Mouse (Mus musculus): ENCODE results near the gene Spata2l. TPM values are rescaled to one million over a fixed set of nuclear protein-coding genes. Genes with fewer than 3 reads are reported as not detected.
"Not testable (repeated sequence)": the region's sequence is repeated elsewhere in the genome, so short reads cannot be mapped to it uniquely, and the experiment has no call there.

Gene Spata2l
- polyA plus RNA-seq, 1 experiment from 2014 or later = 1.2 TPM

- Histone ChIP-seq H3K4me2 (peak within 1 kb of the TSS; percentile 87), H3K4me3 (replicated peaks) (peak within 1 kb of the TSS; percentile 71), H3K36me3 (peaks cover 26% of the 10 kb centered on the region; the same call in 1 of the 2 replicates), H3K9ac (peak within 1 kb of the TSS; percentile 79), H3K9me3 (replicated peaks) (no peaks in the 10 kb centered on the region), H3K27ac (peak within 1 kb of the TSS; percentile 79), H3K27me3 (no peaks in the 10 kb centered on the region), H3K4me1 (replicated peaks) (peaks cover 19% of the 10 kb centered on the region)
- 2% methylated on average over 59 of the region's 59 CpGs for WGBS (ENCODE audit: insufficient replicate concordance)
- peak; percentile 88 for ATAC-seq (ENCODE audit: low read depth)
- peak; percentile 89 for DNase-seq
These were observed 11.5 kb downstream of the Spata2l start, which contains the start of gene Cdk10 for GRCm38 (mm10) chr8:123224278-123225266. TSS of gene Cdk10 (plus strand) at chr8:123224842.

- WGBS (ENCODE audit: insufficient replicate concordance) = 46% methylated on average over 1 of the region's 1 CpGs
- DNase-seq = no peak
These were observed 15.1 kb downstream of the Spata2l start for GRCm38 (mm10) chr8:123220917-123221316.

GRCm38 (mm10) chr8:123215430-123215829 lies 20.6 kb downstream of the Spata2l start:
- Histone ChIP-seq H3K4me3 (replicated peaks) (no peak overlapping the region), H3K36me3 (peaks cover 3% of the 10 kb centered on the region; the same call in 1 of the 2 replicates), H3K4me2 (no peak overlapping the region), H3K4me1 (replicated peaks) (peaks cover 22% of the 10 kb centered on the region), H3K27me3 (peaks cover 7% of the 10 kb centered on the region), H3K27ac (no peak overlapping the region), H3K9me3 (replicated peaks) (no peaks in the 10 kb centered on the region), H3K9ac (no peak overlapping the region)
- ATAC-seq (ENCODE audit: low read depth) (no peak), DNase-seq (no peak)
- WGBS (ENCODE audit: insufficient replicate concordance) = 29% methylated on average over 3 of the region's 3 CpGs

More at GRCm38 (mm10) chr8:123220917-123221316, 15.1 kb downstream of the Spata2l start:
- Histone ChIP-seq H3K9me3 (replicated peaks) (no peaks in the 10 kb centered on the region), H3K4me3 (replicated peaks) (no peak overlapping the region), H3K27ac (no peak overlapping the region), H3K27me3 (peaks cover 7% of the 10 kb centered on the region), H3K36me3 (no peaks in the 10 kb centered on the region), H3K4me1 (replicated peaks) (peaks cover 16% of the 10 kb centered on the region), H3K4me2 (no peak overlapping the region), H3K9ac (no peak overlapping the region)
- no peak for ATAC-seq (ENCODE audit: low read depth)

- Histone ChIP-seq H3K27me3 (peaks cover 3% of the 10 kb centered on the region; the same call in 1 of the 2 replicates), H3K9ac (peak overlapping the region; percentile 98), H3K4me1 (replicated peaks) (peaks cover 22% of the 10 kb centered on the region), H3K4me2 (peak overlapping the region; percentile 96), H3K36me3 (peaks cover 24% of the 10 kb centered on the region), H3K9me3 (replicated peaks) (no peaks in the 10 kb centered on the region), H3K4me3 (replicated peaks) (peak overlapping the region; percentile 99), H3K27ac (0 out of 2 replicates have a peak overlapping the region, but pooled peaks have one; percentile 19)
- DNase-seq (no peak), ATAC-seq (ENCODE audit: low read depth) (peak; percentile 18; the same call in 1 of the 2 replicates)
- WGBS (ENCODE audit: insufficient replicate concordance) = 22% methylated on average over 22 of the region's 22 CpGs
These were observed 22.8 kb downstream of the Spata2l start for GRCm38 (mm10) chr8:123213118-123213772.

- WGBS (ENCODE audit: insufficient replicate concordance) = 1% methylated on average over 76 of the region's 76 CpGs
These were observed 23.5 kb downstream of the Spata2l start, which contains the start of the genes Chmp1a and Spata33 for GRCm38 (mm10) chr8:123212321-123213117. TSS of gene Chmp1a (minus strand) at chr8:123212763. TSS of gene Spata33 (plus strand) at chr8:123212832.

GRCm38 (mm10) chr8:123211876-123212275 lies 24.2 kb downstream of the Spata2l start:
- H3K27ac ChIP-seq = peak overlapping the region; percentile 87
- H3K36me3 ChIP-seq = peaks cover 38% of the 10 kb centered on the region
- no peaks in the 10 kb centered on the region for H3K27me3 ChIP-seq
- H3K4me3 ChIP-seq (replicated peaks) = peak overlapping the region; percentile 99
- peaks cover 22% of the 10 kb centered on the region for H3K4me1 ChIP-seq (replicated peaks)
- H3K4me2 ChIP-seq = peak overlapping the region; percentile 96
- H3K9ac ChIP-seq = peak overlapping the region; percentile 98
- H3K9me3 ChIP-seq (replicated peaks) = no peaks in the 10 kb centered on the region
- WGBS (ENCODE audit: insufficient replicate concordance) = 22% methylated on average over 10 of the region's 10 CpGs
- DNase-seq (no peak), ATAC-seq (ENCODE audit: low read depth) (no peak)

More at GRCm38 (mm10) chr8:123212321-123213117, 23.5 kb downstream of the Spata2l start, which contains the start of the genes Chmp1a and Spata33:
- peak within 1 kb of the TSS; percentile 96 for H3K4me2 ChIP-seq
- peak; percentile 84 for DNase-seq
- H3K4me1 ChIP-seq (replicated peaks) = peaks cover 22% of the 10 kb centered on the region
- ATAC-seq (ENCODE audit: low read depth) = peak; percentile 89
- H3K4me3 ChIP-seq (replicated peaks) = peak within 1 kb of the TSS; percentile 99
- peak within 1 kb of the TSS; percentile 98 for H3K9ac ChIP-seq
- H3K9me3 ChIP-seq (replicated peaks) = no peaks in the 10 kb centered on the region
- peaks cover 32% of the 10 kb centered on the region for H3K36me3 ChIP-seq
- peaks cover 3% of the 10 kb centered on the region; the same call in 1 of the 2 replicates for H3K27me3 ChIP-seq
- peak within 1 kb of the TSS; percentile 87 for H3K27ac ChIP-seq

GRCm38 (mm10) chr8:123203571-123203970 lies 32.5 kb downstream of the Spata2l start:
- ATAC-seq (ENCODE audit: low read depth) = no peak
- Histone ChIP-seq H3K27me3 (peaks cover 5% of the 10 kb centered on the region), H3K4me2 (no peak overlapping the region), H3K36me3 (peaks cover 44% of the 10 kb centered on the region), H3K4me3 (replicated peaks) (no peak overlapping the region), H3K4me1 (replicated peaks) (no peaks in the 10 kb centered on the region), H3K27ac (no peak overlapping the region), H3K9me3 (replicated peaks) (no peaks in the 10 kb centered on the region), H3K9ac (no peak overlapping the region)
- no peak for DNase-seq
- WGBS (ENCODE audit: insufficient replicate concordance) = 72% methylated on average over 3 of the region's 3 CpGs

GRCm38 (mm10) chr8:123202288-123202687 lies 33.7 kb downstream of the Spata2l start:
- 22% methylated on average over 5 of the region's 5 CpGs for WGBS (ENCODE audit: insufficient replicate concordance)
- H3K27ac ChIP-seq = no peak overlapping the region
- no peak for ATAC-seq (ENCODE audit: low read depth)
- H3K36me3 ChIP-seq = peaks cover 31% of the 10 kb centered on the region
- H3K4me2 ChIP-seq = no peak overlapping the region
- no peak overlapping the region for H3K4me3 ChIP-seq (replicated peaks)
- no peaks in the 10 kb centered on the region for H3K9me3 ChIP-seq (replicated peaks)
- H3K9ac ChIP-seq = no peak overlapping the region
- peaks cover 5% of the 10 kb centered on the region for H3K27me3 ChIP-seq
- DNase-seq = peak; percentile 54
- peaks cover 7% of the 10 kb centered on the region for H3K4me1 ChIP-seq (replicated peaks)

- 58% methylated on average over 14 of the region's 14 CpGs for WGBS (ENCODE audit: insufficient replicate concordance)
- Histone ChIP-seq H3K9ac (no peak overlapping the region), H3K4me1 (replicated peaks) (peaks cover 20% of the 10 kb centered on the region), H3K4me3 (replicated peaks) (no peak overlapping the region), H3K36me3 (peaks cover 10% of the 10 kb centered on the region), H3K27ac (no peak overlapping the region), H3K4me2 (no peak overlapping the region), H3K9me3 (replicated peaks) (no peaks in the 10 kb centered on the region), H3K27me3 (peaks cover 7% of the 10 kb centered on the region)
- DNase-seq (no peak), ATAC-seq (ENCODE audit: low read depth) (no peak)
These were observed 36.2 kb downstream of the Spata2l start for GRCm38 (mm10) chr8:123199864-123200263.

- H3K4me1 ChIP-seq (replicated peaks) = peaks cover 20% of the 10 kb centered on the region
- H3K4me2 ChIP-seq; H3K36me3 ChIP-seq; H3K9me3 ChIP-seq (replicated peaks); H3K4me3 ChIP-seq (replicated peaks); H3K9ac ChIP-seq: not testable (repeated sequence)
- peak overlapping the region; percentile 36; the same call in 1 of the 2 replicates for H3K27ac ChIP-seq
- peak; percentile 75 for ATAC-seq (ENCODE audit: low read depth)
- peaks cover 16% of the 10 kb centered on the region for H3K27me3 ChIP-seq
- peak; percentile 77 for DNase-seq
- 48% methylated on average over 5 of the region's 5 CpGs for WGBS (ENCODE audit: insufficient replicate concordance)
These were observed 39.0 kb downstream of the Spata2l start for GRCm38 (mm10) chr8:123197016-123197415.

Measured in liver, embryonic 13.5 days (tissue).